Mouse (Mus musculus) brown adipose tissue, adult 24 weeks (tissue): ENCODE results near the gene Spata20. TPM values are rescaled to one million over a fixed set of nuclear protein-coding genes. Genes with fewer than 3 reads are reported as not detected.

ENCODE experiments used
- H3K27ac ChIP-seq: fragments of 200-500 bp; replicated peaks from 2 replicates; pipeline ENCODE4 v1.5.1; 2012; ENCODE audit warnings: low read depth, mild to moderate bottlenecking, low read length
- H3K4me1 ChIP-seq: fragments of 200-500 bp; 2 replicates; pipeline ENCODE4 v1.6.1; 2012; ENCODE audit warnings: low read length, mixed read lengths; ENCODE audit not compliant: control insufficient read depth, insufficient read depth, insufficient read length
- H3K4me3 ChIP-seq: fragments of 200-500 bp; 2 replicates; pipeline ENCODE4 v1.5.1; 2012; ENCODE audit warnings: low read depth, mild to moderate bottlenecking, low read length, moderate library complexity; ENCODE audit not compliant: insufficient read depth
- polyA plus RNA-seq: library from polyadenylated mRNA; stranded (reverse); fragments of >200 nt; gene quantifications from 2 replicates; pipeline ENCODE4 v1.2.4, GENCODE M21; 2012; ENCODE audit not compliant: missing spikeins, insufficient read depth, insufficient read length

Spata20 gene
- polyA plus RNA-seq, 1 experiment, result not detected

DNA sequence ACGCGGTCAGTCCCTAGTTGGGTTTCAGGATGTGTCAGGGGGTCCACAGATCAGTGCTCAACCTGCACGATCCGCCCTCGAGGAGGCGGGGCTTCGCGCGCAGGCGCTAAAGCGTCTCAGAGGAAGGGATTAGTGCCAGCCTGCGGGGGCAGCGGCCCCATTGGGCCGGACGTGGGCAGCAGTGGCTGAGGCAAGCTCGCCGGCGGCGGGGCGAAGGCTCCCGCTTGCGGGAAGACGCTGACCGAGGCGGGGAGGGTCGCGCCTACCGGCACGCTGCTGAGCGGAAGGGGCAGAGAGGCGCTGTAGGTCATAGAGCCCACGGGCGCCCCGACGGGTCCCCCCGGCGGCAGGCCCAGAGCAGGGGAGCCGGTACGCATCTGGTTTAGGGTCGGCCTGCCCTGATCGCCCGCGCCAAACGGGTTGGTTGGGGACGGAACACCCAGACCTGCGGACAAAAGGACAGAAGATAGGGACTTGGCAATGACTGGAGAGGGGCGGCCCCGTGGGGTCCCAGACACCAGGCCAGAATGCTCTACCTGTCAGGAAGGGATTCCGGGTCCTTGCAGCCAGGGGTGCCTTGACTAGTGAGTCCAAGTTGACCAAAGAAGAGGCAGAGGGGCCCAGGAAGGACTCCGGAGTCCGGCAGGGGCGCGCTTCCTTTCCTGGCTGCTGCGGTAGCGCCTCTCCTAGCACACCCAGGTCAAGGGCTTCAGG lies 5.2 kb upstream of the Spata20 start:
- Histone ChIP-seq H3K4me3 (peak overlapping the region; percentile 54), H3K27ac (no peak overlapping the region), H3K4me1 (no peaks in the 10 kb centered on the region)

DNA sequence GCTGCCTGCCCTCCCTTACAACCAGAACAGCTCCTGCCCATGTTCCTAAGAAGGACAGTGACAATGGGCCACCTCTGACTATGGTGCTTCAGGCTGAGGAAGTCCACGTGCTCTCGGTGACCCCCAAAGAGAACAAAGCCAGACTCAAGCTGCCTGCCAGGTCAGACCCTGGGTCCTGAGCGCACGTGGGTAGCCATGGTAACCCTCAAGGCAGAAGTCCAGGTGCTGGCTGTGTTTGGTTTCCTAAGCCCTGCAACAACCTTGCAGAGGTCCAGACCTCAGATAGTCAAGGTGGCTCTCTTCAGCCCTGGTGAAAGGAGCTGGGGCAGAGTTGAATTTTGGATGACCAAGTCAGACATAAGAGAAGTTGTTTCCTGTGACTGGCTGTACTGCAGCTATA lies 3.8 kb upstream of the Spata20 start:
- no peak overlapping the region for H3K27ac ChIP-seq
- no peaks in the 10 kb centered on the region for H3K4me1 ChIP-seq
- H3K4me3 ChIP-seq, result no peak overlapping the region

GRCm38 (mm10) chr11:94488767-94489533 lies 3.0 kb upstream of the Spata20 start:
- Histone ChIP-seq H3K4me1 (no peaks in the 10 kb centered on the region), H3K27ac (no peak overlapping the region), H3K4me3 (no peak overlapping the region)

GRCm38 (mm10) chr11:94485223-94485622 lies 756 bp downstream of the Spata20 start:
- Histone ChIP-seq H3K4me1 (no peaks in the 10 kb centered on the region), H3K4me3 (no peak overlapping the region), H3K27ac (no peak overlapping the region)

DNA sequence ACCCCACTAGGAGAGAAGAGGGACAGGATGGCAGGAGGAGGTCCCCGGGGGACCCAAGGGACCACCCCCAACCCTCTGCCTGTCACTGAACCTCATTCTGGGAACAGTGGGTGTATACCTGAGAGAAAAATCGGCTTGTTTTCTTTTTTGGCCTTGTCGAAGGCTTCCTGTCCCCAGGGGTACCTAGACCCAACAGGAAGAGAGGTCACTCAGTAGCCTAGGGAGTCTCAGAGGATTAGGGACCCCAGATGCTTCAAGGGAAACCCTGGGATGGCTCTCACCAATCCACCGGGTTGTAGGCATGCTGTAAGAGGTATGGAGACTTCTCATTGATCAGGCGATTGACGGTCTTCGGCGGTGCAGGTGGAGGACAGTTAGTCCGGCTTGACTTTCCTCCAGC lies 1.3 kb downstream of the Spata20 start:
- Histone ChIP-seq H3K27ac (no peak overlapping the region), H3K4me3 (no peak overlapping the region), H3K4me1 (no peaks in the 10 kb centered on the region)

- H3K4me3 ChIP-seq, result no peak overlapping the region
- H3K27ac ChIP-seq, result no peak overlapping the region
- H3K4me1 ChIP-seq, result no peaks in the 10 kb centered on the region
Observed at GRCm38 (mm10) chr11:94483921-94484320, 2.1 kb downstream of the Spata20 start.

GRCm38 (mm10) chr11:94483436-94483835 lies 2.5 kb downstream of the Spata20 start:
- H3K4me1 ChIP-seq, result no peaks in the 10 kb centered on the region
- H3K27ac ChIP-seq, result no peak overlapping the region
- no peak overlapping the region for H3K4me3 ChIP-seq

- no peak overlapping the region for H3K27ac ChIP-seq
- H3K4me1 ChIP-seq, result no peaks in the 10 kb centered on the region
- H3K4me3 ChIP-seq, result no peak overlapping the region
Observed at GRCm38 (mm10) chr11:94482738-94483137, 3.2 kb downstream of the Spata20 start.

GRCm38 (mm10) chr11:94481963-94482362 lies 4.0 kb downstream of the Spata20 start:
- H3K27ac ChIP-seq, result no peak overlapping the region
- H3K4me1 ChIP-seq, result no peaks in the 10 kb centered on the region
- H3K4me3 ChIP-seq, result no peak overlapping the region

- Histone ChIP-seq H3K27ac (no peak overlapping the region), H3K4me1 (no peaks in the 10 kb centered on the region), H3K4me3 (no peak overlapping the region)
Observed at GRCm38 (mm10) chr11:94480382-94480781, 5.6 kb downstream of the Spata20 start.

GRCm38 (mm10) chr11:94477651-94478050 lies 8.3 kb downstream of the Spata20 start:
- no peak overlapping the region for H3K27ac ChIP-seq
- no peak overlapping the region for H3K4me3 ChIP-seq

DNA sequence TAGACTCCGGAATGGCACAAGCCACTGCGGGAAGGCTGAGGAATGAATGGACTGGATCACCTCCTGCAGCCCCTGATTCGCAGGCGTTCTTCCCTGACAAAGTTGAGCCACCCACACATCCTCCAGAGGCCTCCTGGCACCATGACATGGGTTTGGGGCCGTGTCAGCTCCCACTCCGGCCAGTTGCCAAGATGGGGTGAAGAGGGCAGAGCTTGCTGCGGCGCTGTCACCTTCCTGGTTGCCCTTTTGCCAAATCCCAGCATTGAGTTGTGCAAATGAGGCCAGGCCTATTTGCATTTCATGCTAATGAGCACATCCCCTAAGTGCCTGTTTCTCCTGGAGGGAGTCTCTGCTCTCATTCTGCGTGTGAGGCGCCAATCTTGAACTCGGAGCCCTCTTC lies 10.3 kb downstream of the Spata20 start:
- no peak overlapping the region for H3K27ac ChIP-seq
- no peak overlapping the region for H3K4me3 ChIP-seq
- H3K4me1 ChIP-seq, result no peaks in the 10 kb centered on the region; the same call in 1 of the 2 replicates

More at GRCm38 (mm10) chr11:94477651-94478050, 8.3 kb downstream of the Spata20 start:
- H3K4me1 ChIP-seq, result no peaks in the 10 kb centered on the region; the same call in 1 of the 2 replicates

DNA sequence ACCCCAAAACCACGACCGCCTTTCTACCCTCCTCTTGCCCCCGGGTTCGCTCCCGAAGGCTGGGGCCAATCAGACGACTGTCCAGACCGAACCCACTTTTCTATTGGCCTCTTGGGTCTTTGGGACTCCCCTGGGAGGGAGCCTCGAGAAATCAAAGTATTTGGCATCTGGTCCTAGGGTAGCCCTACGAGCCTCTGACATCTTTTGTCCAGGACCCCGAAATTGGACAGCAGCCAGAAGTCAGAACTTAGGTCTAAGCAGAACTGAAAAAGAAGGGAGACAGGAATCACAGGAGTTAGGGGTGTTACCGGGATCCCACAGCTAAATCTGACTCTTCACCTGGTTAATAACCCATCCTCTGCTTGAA lies 11.5 kb downstream of the Spata20 start:
- Histone ChIP-seq H3K4me3 (peak overlapping the region; percentile 55), H3K27ac (no peak overlapping the region), H3K4me1 (peaks cover 1% of the 10 kb centered on the region; the same call in 1 of the 2 replicates)

DNA sequence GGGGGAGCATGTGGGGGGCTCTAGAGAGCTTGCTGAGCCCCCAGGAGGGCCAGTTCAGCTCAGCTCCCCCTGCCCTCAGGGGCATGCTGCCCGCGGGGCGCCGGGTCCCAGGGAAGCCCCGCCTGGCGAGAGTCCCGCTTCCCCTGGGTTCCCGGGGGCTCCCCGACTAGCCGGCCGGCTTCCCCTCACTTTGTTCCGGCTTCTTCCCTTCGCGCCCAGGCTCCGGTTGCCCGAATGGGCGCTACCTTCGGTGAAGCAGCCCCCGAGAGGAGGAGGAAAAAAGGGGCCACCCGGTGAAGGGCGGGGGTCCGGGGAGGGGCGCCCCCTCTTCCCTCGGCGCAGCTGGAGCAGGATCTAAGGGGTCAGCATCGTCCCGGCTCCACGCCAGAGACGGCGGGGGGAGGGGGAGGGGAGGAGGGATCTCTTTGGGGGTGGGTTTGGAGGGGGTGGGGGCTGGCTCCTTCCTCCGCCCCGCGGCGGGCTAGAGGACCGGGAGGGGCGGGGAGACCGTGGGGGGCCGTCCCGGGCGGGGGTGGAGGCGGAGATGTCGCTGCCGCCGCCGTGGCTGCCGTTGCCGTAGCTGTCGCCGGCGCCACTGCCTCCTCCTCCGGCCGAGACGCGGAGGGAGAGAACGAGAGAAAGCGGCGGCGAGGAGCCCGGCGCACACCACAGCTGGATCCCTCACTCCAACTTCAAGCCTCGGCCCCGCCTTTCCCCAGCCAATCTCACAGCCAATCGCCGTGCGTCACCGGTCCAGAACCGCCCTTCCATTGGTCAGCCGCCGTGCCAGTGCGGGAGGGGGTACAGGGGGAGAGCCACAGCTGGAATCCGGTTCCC lies 12.1 kb downstream of the Spata20 start, which contains the start of gene Cacna1g:
Cacna1g (minus strand) TSS at position 492 of the 837 bp plus-strand sequence.
- Histone ChIP-seq H3K4me3 (peak within 1 kb of the TSS; percentile 55), H3K27ac (no peak within 1 kb of the TSS), H3K4me1 (peaks cover 5% of the 10 kb centered on the region)
